Mouse (Mus musculus): ENCODE results near the gene Sh2d3c.

GRCm38 (mm10) chr2:32686640-32687039 is 34.2 kb upstream of the Sh2d3c start:
- no peak for TF ChIP-seq CTCF (IDR thresholded peaks at IDR 0.05; ENCODE audit: low read depth)
- TF ChIP-seq EP300 (IDR thresholded peaks at IDR 0.05; ENCODE audit: low read depth) = no peak
